Mouse (Mus musculus) neural tube, embryonic 12.5 days (tissue): Measurements from ENCODE around the gene Trem3. TPM values are rescaled to one million over a fixed set of nuclear protein-coding genes. Genes with fewer than 3 reads are reported as not detected.

Source experiments
- ATAC-seq: fragments of 200-750 bp; cut with Nextera tagmentation; 2 replicates; pipeline ENCODE4 v1.8.0; 2017; ENCODE audit warnings: low read depth, mild to moderate bottlenecking, moderate TSS enrichment, moderate library complexity; ENCODE audit not compliant: low FRiP score
- H3K27ac ChIP-seq: fragments of 300-500 bp; sonication (generic); 2 replicates; pipeline ENCODE4 v1.5.1; 2016
- H3K27me3 ChIP-seq: fragments of 300-500 bp; sonication (generic); replicated peaks from 2 replicates; pipeline ENCODE4 v1.6.1; 2016; ENCODE audit warnings: mild to moderate bottlenecking
- H3K36me3 ChIP-seq: fragments of 300-500 bp; sonication (generic); 2 replicates; pipeline ENCODE4 v1.6.1; 2016; ENCODE audit warnings: mild to moderate bottlenecking
- H3K4me1 ChIP-seq: fragments of 300-500 bp; sonication (generic); 2 replicates; pipeline ENCODE4 v1.6.1; 2016
- H3K4me2 ChIP-seq: fragments of 300-500 bp; sonication (generic); replicated peaks from 2 replicates; pipeline ENCODE4 v1.6.1; 2016; ENCODE audit warnings: mild to moderate bottlenecking
- H3K4me3 ChIP-seq: fragments of 300-500 bp; sonication (generic); 2 replicates; pipeline ENCODE4 v1.5.1; 2016
- H3K9ac ChIP-seq: fragments of 300-500 bp; sonication (generic); 2 replicates; pipeline ENCODE4 v1.6.1; 2016; ENCODE audit warnings: mild to moderate bottlenecking
- H3K9me3 ChIP-seq: fragments of 300-500 bp; sonication (generic); 2 replicates; pipeline ENCODE4 v1.6.1; 2016; ENCODE audit warnings: mild to moderate bottlenecking
- WGBS: fragments of 180-500 bp; shearing (Covaris S2); methylation state at CpG from one replicate; pipeline ENCODE4 v1.1.7; 2016; 5-methylcytosine and 5-hydroxymethylcytosine counted together
- polyA plus RNA-seq: library from polyadenylated mRNA; unstranded; fragments of >200 nt; fragmentation: Nextera tagmentation; extraction: Ambion mirVana; gene quantifications from 2 replicates; pipeline ENCODE4 v1.2.1, GENCODE M21; 2016

Trem3 gene
- polyA plus RNA-seq, 1 experiment from 2014 or later, result not detected

- no peak overlapping the region for H3K4me3 ChIP-seq
- H3K36me3 ChIP-seq, result no peaks in the 10 kb centered on the region
- no peaks in the 10 kb centered on the region for H3K27me3 ChIP-seq
- no peaks in the 10 kb centered on the region for H3K9me3 ChIP-seq
- no peak overlapping the region for H3K4me2 ChIP-seq
- H3K9ac ChIP-seq, result no peak overlapping the region
- ATAC-seq, result no peak
- no peak overlapping the region for H3K27ac ChIP-seq
- WGBS, result 69% methylated on average over 7 of the region's 7 CpGs
- H3K4me1 ChIP-seq, result no peaks in the 10 kb centered on the region
These were observed 52.6 kb downstream of the Trem3 start for GRCm38 (mm10) chr17:48300199-48300598.

DNA sequence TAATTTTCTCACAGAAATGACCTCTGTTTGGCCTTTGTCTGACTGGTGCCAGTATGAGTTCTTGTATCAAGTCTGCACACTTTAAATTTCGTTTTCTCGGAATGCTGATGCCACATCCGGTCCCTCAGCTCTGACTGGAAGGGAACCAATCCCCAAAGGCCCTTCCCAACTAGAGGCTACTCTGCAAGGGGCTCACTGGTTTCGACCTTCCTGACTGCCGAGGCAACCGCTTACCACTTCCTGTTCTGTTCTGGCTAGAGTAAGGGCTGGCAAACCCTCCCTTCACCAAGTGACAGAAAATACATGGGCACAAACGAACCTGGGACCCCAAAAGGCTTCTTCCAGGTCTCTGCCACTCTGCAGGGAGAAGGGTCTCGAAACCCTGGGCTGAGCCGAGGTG lies 53.3 kb downstream of the Trem3 start:
- Histone ChIP-seq H3K4me3 (no peak overlapping the region), H3K27ac (no peak overlapping the region), H3K9me3 (no peaks in the 10 kb centered on the region), H3K9ac (no peak overlapping the region), H3K27me3 (no peaks in the 10 kb centered on the region), H3K4me2 (no peak overlapping the region), H3K36me3 (no peaks in the 10 kb centered on the region), H3K4me1 (no peaks in the 10 kb centered on the region)
- WGBS, result 81% methylated on average over 9 of the region's 9 CpGs
- ATAC-seq, result no peak

- ATAC-seq, result no peak
- Histone ChIP-seq H3K27me3 (no peaks in the 10 kb centered on the region), H3K36me3 (no peaks in the 10 kb centered on the region), H3K4me3 (no peak overlapping the region), H3K4me1 (no peaks in the 10 kb centered on the region), H3K9me3 (no peaks in the 10 kb centered on the region), H3K4me2 (no peak overlapping the region), H3K9ac (no peak overlapping the region), H3K27ac (no peak overlapping the region)
- 96% methylated on average over 5 of the region's 5 CpGs for WGBS
These were observed 54.2 kb downstream of the Trem3 start for GRCm38 (mm10) chr17:48301792-48302191.

Other genes with a start within 250 kb of the Trem3 start
- gene 1700122O11Rik, start 209.5 kb upstream of the Trem3 start, polyA plus RNA-seq, result not detected in 2 replicates
- 0.18 TPM in 1 of 2 replicates, not detected in the other for gene 1700067P10Rik, start 158.5 kb upstream of the Trem3 start, polyA plus RNA-seq
- gene 9830107B12Rik, start 101.5 kb upstream of the Trem3 start, polyA plus RNA-seq, result not detected in 2 replicates
- gene A530064D06Rik, start 80.5 kb upstream of the Trem3 start, polyA plus RNA-seq, result not detected in 2 replicates
- 0.09 TPM in 1 of 2 replicates, not detected in the other for gene Trem1, start 15.0 kb upstream of the Trem3 start, polyA plus RNA-seq
- 0.14 TPM in 1 of 2 replicates, not detected in the other for gene Treml4, start 16.5 kb downstream of the Trem3 start, polyA plus RNA-seq
- 0.23 and 0.27 TPM in 2 replicates for gene Treml2, start 51.7 kb downstream of the Trem3 start, polyA plus RNA-seq
- 0.09 TPM in 1 of 2 replicates, not detected in the other for gene B430306N03Rik, start 68.4 kb downstream of the Trem3 start, polyA plus RNA-seq
- 2.9 and 3.4 TPM in 2 replicates for gene Trem2, start 98.6 kb downstream of the Trem3 start, polyA plus RNA-seq
- 1.3 and 2.7 TPM in 2 replicates for gene Treml1, start 112.1 kb downstream of the Trem3 start, polyA plus RNA-seq
- gene Nfya, start 162.1 kb downstream of the Trem3 start, polyA plus RNA-seq, result 16.3 and 17.4 TPM in 2 replicates
- 58.7 and 62.6 TPM in 2 replicates for gene Oard1, start 162.2 kb downstream of the Trem3 start, polyA plus RNA-seq
- 2.4 and 4.4 TPM in 2 replicates for gene Apobec2, start 185.2 kb downstream of the Trem3 start, polyA plus RNA-seq
- gene Tspo2, start 203.7 kb downstream of the Trem3 start, polyA plus RNA-seq, result 1.0 and 1.5 TPM in 2 replicates
- gene Unc5cl, start 207.1 kb downstream of the Trem3 start, polyA plus RNA-seq, result 0.15 TPM in 1 of 2 replicates, not detected in the other